In genomic region chr2:38710304-38711241, GRCm38 (mm10) we compare ENCODE assay signal across 8 mouse cellular contexts. TPM values are rescaled to one million over a fixed set of nuclear protein-coding genes. Genes with fewer than 3 reads are reported as not detected.
DNase-seq lines count a peak whose midpoint lies in the region; ATAC-seq lines count a peak whose summit lies in the region.

No protein-coding gene starts in this region.

- peak; percentile 51 to 53 for DNase-seq in layer of hippocampus, postnatal 10 days (ENCODE audit: low spot score in 2 of 2)
- no peak for DNase-seq in layer of hippocampus, adult 9-11 months
- DNase-seq in embryo, embryonic 10.5 days (ENCODE audit: low spot score) = peak; percentile 55
- DNase-seq in heart, postnatal 4 days = peak; percentile 35
- DNase-seq in limb, embryonic 10.5 days (ENCODE audit: low spot score) = peak; percentile 77
- DNase-seq in urinary bladder, postnatal 4 days (ENCODE audit: low spot score in 2 of 2) = no peak
- no peak for DNase-seq in gastrocnemius, postnatal 4 days (ENCODE audit: low spot score in 2 of 2)

- no peak overlapping the region for H3K27ac ChIP-seq in limb, embryonic 10.5 days
- H3K27ac ChIP-seq in neural tube, embryonic 14.5 days (ENCODE audit: low read depth, low read length) = no peak overlapping the region

- H3K36me3 ChIP-seq in limb, embryonic 10.5 days = no peaks in the 10 kb centered on the region
- H3K36me3 ChIP-seq in neural tube, embryonic 14.5 days (ENCODE audit: control insufficient read depth, insufficient read depth, low read length) = no peaks in the 10 kb centered on the region

- H3K4me1 ChIP-seq in limb, embryonic 10.5 days = peaks cover 35% of the 10 kb centered on the region
- peaks cover 9% of the 10 kb centered on the region; the same call in 1 of the 2 replicates for H3K4me1 ChIP-seq in neural tube, embryonic 14.5 days (ENCODE audit: control insufficient read depth, insufficient read depth, low read length)

- no peak overlapping the region for H3K9ac ChIP-seq in neural tube, embryonic 14.5 days (replicated peaks; ENCODE audit: low read depth, low read length)

- no peaks in the 10 kb centered on the region for H3K9me3 ChIP-seq in limb, embryonic 10.5 days (replicated peaks)
- H3K9me3 ChIP-seq in neural tube, embryonic 14.5 days (ENCODE audit: control insufficient read depth, low read length) = no peaks in the 10 kb centered on the region

- peaks cover 98% of the 10 kb centered on the region for H3K27me3 ChIP-seq in limb, embryonic 10.5 days (ENCODE audit: low read depth, poor library complexity, severe bottlenecking)
- H3K27me3 ChIP-seq in neural tube, embryonic 14.5 days (ENCODE audit: control insufficient read depth, insufficient read depth, low read length) = peaks cover 58% of the 10 kb centered on the region

- peak overlapping the region; percentile 15; the same call in 1 of the 2 replicates for H3K4me2 ChIP-seq in neural tube, embryonic 14.5 days (ENCODE audit: low read depth, low read length)

- ATAC-seq in neural tube, embryonic 14.5 days (ENCODE audit: low read depth) = peak; percentile 31

- WGBS in limb, embryonic 10.5 days = 1% methylated on average over 75 of the region's 75 CpGs
- under 1% methylated on average over 72 of the region's 75 CpGs for WGBS in neural tube, embryonic 14.5 days

- peak overlapping the region; percentile 44 for H3K4me3 ChIP-seq in limb, embryonic 10.5 days
- 0 out of 2 replicates have a peak overlapping the region, but pooled peaks have one; percentile 7 for H3K4me3 ChIP-seq in neural tube, embryonic 14.5 days (ENCODE audit: low read depth, low read length)

RNA-seq across cellular contexts. Expression of gene Nr5a1, which starts 3.8 kb away (rescaled TPM):
- total RNA-seq in layer of hippocampus, postnatal 10 days (2021) = not detected
- under 1 TPM; 0.10 to 0.14 TPM for total RNA-seq in heart, postnatal 4 days (2021)
- not detected in 2 replicates for polyA plus RNA-seq in limb, embryonic 10.5 days (2016; fragmentation: Nextera tagmentation; extraction: Ambion mirVana)
- polyA plus RNA-seq in neural tube, embryonic 14.5 days (2014; fragmentation: Nextera tagmentation; extraction: Ambion mirVana) = not detected in 2 replicates
- under 1 TPM in 1 of 2 experiments, not detected in 1; 0.08 TPM for total RNA-seq in gastrocnemius, postnatal 4 days (2021)

Comparison
In these comparisons a context has a peak if more than half of its experiments do, and no peak if none do; other contexts are left out.
1. DNase-seq: peak in layer of hippocampus, postnatal 10 days (2 of 2), embryo, embryonic 10.5 days (single experiment), heart, postnatal 4 days (single experiment) and limb, embryonic 10.5 days (single experiment); none in layer of hippocampus, adult 9-11 months (single experiment), urinary bladder, postnatal 4 days (0 of 2) and gastrocnemius, postnatal 4 days (0 of 2).